Mouse (Mus musculus) small intestine, adult 2 months (tissue): ENCODE measurements around the gene Polr2e.

Experiments
- CTCF ChIP-seq: fragments of 200-500 bp; IDR thresholded peaks from 2 replicates; pipeline ENCODE4 v1.5.1; 2012; ENCODE audit warnings: low read depth, mild to moderate bottlenecking, control low read depth, inconsistent platforms, low read length, moderate library complexity, mixed read lengths; ENCODE audit not compliant: insufficient replicate concordance, insufficient read length; ENCODE audit errors: extremely low read depth
- POLR2A ChIP-seq: fragments of 200-500 bp; IDR thresholded peaks from 2 replicates; pipeline ENCODE4 v1.6.1; 2012; ENCODE audit warnings: low read depth, mild to moderate bottlenecking, control low read depth, inconsistent platforms, low read length, moderate library complexity

- TF ChIP-seq CTCF, result no peak
- TF ChIP-seq POLR2A, result no peak
These were observed 11.7 kb downstream of the Polr2e start for GRCm38 (mm10) chr10:80027681-80028520.
